Mouse (Mus musculus) thymus, postnatal 14 days (tissue): Measurements from ENCODE around the gene Gmfg.
A peak's percentile ranks its signal among the peaks of the same experiment; 100 is the strongest.

Source experiments
- DNase-seq: peaks from one replicate; pipeline ENCODE4 v3.0.0; 2021

Gene Gmfg

GRCm38 (mm10) chr7:28436932-28437570 lies at the start of gene Gmfg:
Gmfg (plus strand) TSS chr7:28437447.
- DNase-seq, result peak; percentile 91

GRCm38 (mm10) chr7:28390331-28390730 lies 46.9 kb upstream of the Gmfg start:
- no peak for DNase-seq

DNA sequence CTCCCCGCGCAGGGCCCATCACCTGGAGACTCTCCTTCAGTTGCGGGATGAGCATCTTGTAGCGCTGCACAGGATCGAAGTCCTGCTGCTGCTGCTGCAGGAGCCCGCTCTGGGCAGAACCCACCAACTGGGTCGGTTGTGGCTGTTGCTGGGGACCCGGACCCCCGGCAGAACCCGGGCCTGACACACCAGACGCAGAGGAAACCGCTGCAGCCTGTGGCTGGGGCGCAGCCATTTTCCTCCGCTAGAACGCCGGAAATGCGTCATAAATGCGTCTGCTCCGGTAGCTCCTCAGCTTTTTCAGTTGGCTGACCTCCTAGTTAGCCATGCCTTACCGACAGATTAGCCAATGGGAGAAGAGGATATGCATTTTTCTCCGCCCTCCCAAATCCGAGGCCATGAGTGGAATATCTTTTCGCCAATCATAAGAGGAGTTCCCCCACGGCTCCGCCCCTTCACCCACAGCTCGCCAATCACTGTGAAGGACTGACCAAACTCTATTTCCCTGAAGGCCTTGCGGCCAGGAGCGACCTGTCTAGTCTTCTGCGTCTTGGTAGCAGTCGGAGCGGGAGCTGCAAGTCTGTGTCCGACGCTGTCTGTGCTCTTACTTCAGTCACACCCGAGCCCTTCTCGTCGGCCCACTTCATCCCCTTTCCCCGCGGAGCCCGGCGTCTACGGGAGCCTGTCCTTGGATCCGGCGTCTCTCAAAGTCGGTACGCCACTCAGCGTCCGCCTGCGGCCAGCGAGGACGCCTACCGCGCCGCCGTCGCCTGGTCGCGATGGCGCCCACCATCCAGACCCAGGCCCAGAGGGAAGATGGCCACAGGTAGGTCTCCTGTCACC lies 44.6 kb upstream of the Gmfg start, which contains the start of the genes Med29 and Paf1:
Gene Med29, minus strand, starts transcription at position 280 of the 843 bp plus-strand sequence.
Gene Paf1, plus strand, starts transcription at position 523 of the 843 bp plus-strand sequence.
- DNase-seq, result peak; percentile 95

DNA sequence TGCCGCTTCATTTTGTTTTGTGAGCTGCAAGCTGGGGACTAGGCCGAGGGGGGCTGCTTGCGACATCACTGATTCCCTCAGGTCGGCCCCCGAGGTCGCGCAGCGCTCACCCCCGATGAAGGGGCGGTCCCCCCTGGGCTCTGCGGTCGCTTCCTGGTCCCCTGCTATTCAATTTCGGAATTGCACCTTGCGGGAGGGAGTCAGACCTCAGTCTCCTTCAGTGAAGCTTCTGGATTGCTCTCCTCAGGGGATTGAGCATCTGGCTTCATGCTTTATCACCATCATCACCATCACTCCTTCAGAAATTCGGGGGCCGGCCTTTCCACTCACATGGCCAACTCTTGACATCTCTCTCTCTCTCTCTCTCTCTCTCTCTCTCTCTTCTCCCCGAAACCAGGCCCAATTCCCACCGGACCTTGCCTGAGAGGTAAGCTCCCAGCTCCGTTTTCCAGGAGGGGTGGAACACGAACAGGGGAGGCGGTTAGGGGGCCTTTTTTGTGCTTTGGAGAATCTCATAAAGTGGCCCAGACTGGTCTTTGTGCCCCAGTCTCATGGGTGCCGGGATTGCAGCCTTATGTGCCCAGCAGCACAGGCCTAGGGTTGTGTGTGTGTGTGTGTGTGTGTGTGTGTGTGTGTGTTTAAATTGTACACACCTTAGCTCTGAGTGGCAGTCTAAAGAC lies 43.8 kb upstream of the Gmfg start:
- DNase-seq, result peak; percentile 45

GRCm38 (mm10) chr7:28395425-28395824 lies 41.8 kb upstream of the Gmfg start:
- no peak for DNase-seq

DNA sequence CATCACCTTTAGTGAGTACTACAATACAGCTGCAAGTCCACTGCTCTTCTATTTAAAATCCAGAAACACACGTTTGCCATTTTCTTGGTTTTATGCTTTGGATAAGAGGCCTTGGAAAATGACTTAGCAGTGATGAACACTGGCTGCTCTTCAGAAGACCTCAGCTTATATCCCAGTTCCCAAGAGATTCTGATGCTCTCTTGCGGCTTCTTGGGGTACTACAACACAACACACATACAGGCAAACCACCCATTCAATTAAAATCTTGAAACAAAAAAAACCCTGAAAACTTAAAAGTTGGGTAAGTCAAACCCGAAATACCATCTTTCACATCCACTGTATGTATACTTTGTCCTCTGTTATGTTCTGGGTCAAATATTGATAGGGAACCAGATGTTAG lies 39.2 kb upstream of the Gmfg start:
- DNase-seq, result peak; percentile 30

- no peak for DNase-seq
These were observed 38.4 kb upstream of the Gmfg start for GRCm38 (mm10) chr7:28398696-28399340.

GRCm38 (mm10) chr7:28401030-28401429 lies 36.2 kb upstream of the Gmfg start:
- no peak for DNase-seq

GRCm38 (mm10) chr7:28401942-28402341 lies 35.3 kb upstream of the Gmfg start:
- DNase-seq, result no peak

- no peak for DNase-seq
These were observed 26.3 kb upstream of the Gmfg start for GRCm38 (mm10) chr7:28410841-28411475.

DNA sequence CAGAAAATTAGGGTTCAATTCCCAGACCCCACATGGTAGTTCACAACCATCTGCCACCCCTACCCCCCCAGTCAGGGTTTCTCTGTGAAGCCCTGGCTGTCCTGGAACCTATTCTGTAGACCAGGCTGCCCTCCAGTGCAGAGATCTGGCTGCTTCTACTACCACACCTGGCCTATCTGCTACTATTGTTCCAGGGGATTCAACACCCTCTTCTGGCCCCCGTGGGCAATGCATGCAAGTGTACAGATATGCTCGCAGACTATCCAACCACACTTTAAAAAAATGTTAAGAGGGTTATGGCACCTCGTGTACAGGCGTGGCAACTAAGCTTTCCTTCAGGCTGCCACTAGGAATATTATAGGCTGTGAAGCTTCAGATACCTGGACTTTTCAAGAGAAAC lies 24.4 kb upstream of the Gmfg start:
- DNase-seq, result peak; percentile 51

GRCm38 (mm10) chr7:28417368-28417767 lies 19.9 kb upstream of the Gmfg start:
- no peak for DNase-seq

GRCm38 (mm10) chr7:28418096-28418670 lies 19.1 kb upstream of the Gmfg start:
- DNase-seq, result no peak

DNA sequence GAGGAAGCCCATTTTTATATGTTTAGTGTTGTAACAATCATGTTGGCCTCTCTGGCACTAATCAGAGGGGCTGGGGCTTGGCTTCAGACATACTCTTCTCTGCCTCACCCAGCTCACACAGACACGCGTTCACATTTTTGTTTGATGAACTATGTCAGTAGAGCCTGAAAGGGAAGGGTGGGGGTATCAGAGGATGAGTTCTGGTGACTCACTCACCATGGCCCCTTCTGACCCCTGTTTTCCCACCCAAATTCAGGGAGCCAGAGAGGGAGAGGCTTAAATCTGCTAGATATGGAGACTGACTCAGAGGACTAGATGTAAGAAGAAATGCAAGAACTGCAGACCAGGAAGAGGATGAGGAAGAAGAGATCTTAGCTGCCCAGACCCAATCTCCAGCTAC lies 17.8 kb upstream of the Gmfg start:
- no peak for DNase-seq

GRCm38 (mm10) chr7:28423018-28423417 lies 14.2 kb upstream of the Gmfg start:
- no peak for DNase-seq

- DNase-seq, result no peak
These were observed 9.5 kb upstream of the Gmfg start for GRCm38 (mm10) chr7:28427738-28428137.

DNA sequence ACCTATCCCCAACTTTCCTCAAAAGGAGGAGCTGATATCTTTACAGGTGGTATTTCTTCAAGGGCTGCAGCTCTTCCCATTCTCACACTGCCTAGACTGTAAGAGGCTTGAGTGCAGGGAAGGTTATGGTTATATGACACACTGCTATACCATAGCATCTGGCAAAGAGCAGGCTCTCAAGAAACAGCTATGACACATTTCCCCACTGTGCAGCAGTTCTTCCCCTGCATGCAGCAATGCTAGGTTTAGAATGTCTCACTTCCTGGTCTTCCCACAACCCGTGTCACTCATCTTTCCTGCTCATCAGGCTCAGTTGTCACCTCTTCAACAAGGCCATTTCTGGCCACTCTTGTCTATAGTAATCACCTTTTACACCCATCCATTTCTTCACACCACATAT lies 6.7 kb upstream of the Gmfg start:
- DNase-seq, result no peak

DNA sequence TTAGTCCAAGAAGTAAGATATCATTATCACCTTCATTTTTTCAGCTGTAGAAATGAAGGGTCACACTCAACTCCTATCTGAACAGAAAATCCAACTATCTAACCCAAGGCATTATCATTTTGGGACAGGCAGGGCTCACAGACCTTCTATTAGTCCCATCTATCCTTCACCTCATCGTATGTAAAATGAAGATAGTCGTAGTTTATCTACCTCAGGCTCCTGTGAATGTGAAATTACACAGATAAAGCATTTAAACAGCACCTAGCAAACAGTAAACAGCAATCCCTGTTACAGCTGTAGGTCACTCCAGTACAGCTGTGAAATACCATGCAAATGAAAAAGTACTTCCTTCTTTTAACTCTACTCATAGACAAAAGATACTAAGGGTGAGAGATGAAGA lies 5.0 kb upstream of the Gmfg start:
- no peak for DNase-seq

- no peak for DNase-seq
These were observed 1.5 kb upstream of the Gmfg start for GRCm38 (mm10) chr7:28435660-28436259.

DNA sequence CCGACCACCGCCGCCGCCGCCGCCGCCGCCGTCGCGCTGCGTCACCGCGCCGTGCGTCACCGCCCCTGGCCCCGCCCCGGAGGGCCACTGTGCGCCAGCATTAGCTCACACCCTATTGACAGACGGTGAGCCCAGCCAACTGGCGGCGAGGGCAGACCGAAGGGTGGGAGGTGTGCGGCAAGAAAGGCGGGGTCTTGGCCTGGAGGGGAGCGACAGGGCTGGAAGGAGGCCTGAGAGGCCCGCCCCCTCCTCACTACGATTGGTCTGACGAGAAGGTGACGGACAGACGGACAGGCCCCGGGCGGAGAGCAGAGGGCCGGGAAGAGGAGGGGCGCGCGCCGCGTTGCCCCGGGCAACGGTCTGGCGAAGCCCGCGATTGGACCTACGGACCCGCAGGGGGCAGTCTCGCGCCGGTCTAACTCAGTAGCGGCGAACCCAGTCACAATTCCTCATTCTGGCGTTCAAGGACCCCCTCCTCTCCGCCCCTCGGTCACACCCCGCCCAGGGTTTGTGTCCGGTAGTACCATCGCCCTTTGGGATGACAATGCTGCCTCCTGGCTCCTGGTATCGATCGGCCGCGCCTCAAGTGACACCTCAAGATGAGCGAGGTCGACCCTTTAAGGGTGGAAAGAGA lies 859 bp upstream of the Gmfg start:
- DNase-seq, result peak; percentile 100

DNA sequence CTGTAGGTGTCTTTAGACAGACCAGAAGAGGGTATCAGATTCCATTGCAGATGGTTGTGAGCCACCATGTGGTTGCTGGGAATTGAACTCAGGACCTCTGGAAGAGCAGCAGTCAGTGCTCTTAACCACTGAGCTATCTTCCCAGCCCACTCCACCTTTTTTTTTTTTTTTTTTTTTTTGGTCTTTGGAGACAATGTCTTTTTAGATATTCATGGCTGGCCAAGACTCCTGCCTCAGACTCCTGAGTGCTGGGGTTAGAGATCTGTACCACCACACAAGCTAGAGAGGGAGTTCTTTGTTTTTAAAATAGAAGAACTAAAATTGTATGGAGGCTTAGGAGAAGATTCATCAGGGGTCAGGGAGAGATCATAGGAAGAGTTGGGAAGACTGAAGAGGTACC lies 717 bp downstream of the Gmfg start:
- no peak for DNase-seq
